11 mouse cellular contexts compared by ENCODE assay signal in the genomic region with DNA sequence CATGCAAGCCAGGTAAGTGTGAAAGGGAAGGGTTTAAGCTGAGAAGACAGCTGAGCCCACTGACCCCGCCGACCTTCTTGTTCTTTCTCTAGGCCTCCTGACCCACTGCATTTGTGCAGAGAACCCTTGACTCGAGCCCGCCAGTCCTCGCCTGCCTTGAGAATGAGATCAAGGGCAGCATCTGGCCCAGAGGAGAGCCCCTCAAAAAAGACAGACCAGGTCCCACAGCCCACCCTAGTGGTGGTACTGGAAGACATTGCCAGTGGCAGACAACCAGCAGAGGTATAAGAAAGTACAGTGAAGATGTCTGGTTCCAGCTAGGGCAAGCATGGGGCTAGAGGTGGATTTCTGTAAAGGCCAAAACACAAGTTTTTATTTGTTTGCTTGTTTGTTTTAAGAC. TPM values are rescaled to one million over a fixed set of nuclear protein-coding genes. Genes with fewer than 3 reads are reported as not detected.
A peak's percentile ranks its signal among the peaks of the same experiment; 100 is the strongest.
DNase-seq lines count a peak whose midpoint lies in the region; ATAC-seq and TF ChIP-seq lines count a peak whose summit lies in the region.
"Had no signal": no experiment of that assay in that cellular context is flagged by ENCODE, and none has a peak within 500 bp of the region (broad histone marks: within the 10 kb centered on the region; RNA-seq: fewer than 3 reads in every experiment).

No protein-coding gene starts in this region.

- in situ Hi-C loops in CH12.LX (cut with MboI; ENCODE audit: low pct_ligation_motif_present, low pct_unique_long_range_greater_than_20kb, low sequenced_read_pairs) = no loop called here

- dilution Hi-C loops in CH12.LX (cut with MboI; ENCODE audit: extremely low pct_ligation_motif_present, extremely low pct_unique_long_range_greater_than_20kb, low sequenced_read_pairs) = no loop called here

- peaks cover 57% of the 10 kb centered on the region for H3K36me3 ChIP-seq in forebrain, embryonic 10.5 days (replicated peaks)
- H3K36me3 ChIP-seq in forebrain, embryonic 15.5 days = peaks cover 33% of the 10 kb centered on the region
- peaks cover 32% of the 10 kb centered on the region for H3K36me3 ChIP-seq in liver, embryonic 11.5 days (ENCODE audit: control insufficient read depth, insufficient read depth, low read length)
- peaks cover 28 to 43% of the 10 kb centered on the region in 2 experiments for H3K36me3 ChIP-seq in CH12.LX (replicated peaks in 1 of 2; ENCODE audit: control insufficient read depth in 1 of 2, insufficient read depth in 1 of 2, low read length in 1 of 2)
- H3K36me3 ChIP-seq in embryonic facial prominence, embryonic 14.5 days (ENCODE audit: control insufficient read depth, insufficient read depth, low read length) = peaks cover 43% of the 10 kb centered on the region

- H3K4me2 ChIP-seq in forebrain, embryonic 15.5 days (replicated peaks) = no peak overlapping the region
- H3K4me2 ChIP-seq in liver, embryonic 11.5 days = no peak overlapping the region
- H3K4me2 ChIP-seq in CH12.LX (ENCODE audit: insufficient read depth, low read depth, poor library complexity, severe bottlenecking) = no peak overlapping the region
- H3K4me2 ChIP-seq in embryonic facial prominence, embryonic 14.5 days (ENCODE audit: low read depth, low read length) = no peak overlapping the region
- H3K4me2 ChIP-seq: kidney, embryonic 15.5 days had no signal

- TF ChIP-seq CTCF in CH12.LX (conservative IDR thresholded peaks at IDR 0.05 in 1 of 2, IDR thresholded peaks at IDR 0.05 in 1 of 2; ENCODE audit: low read depth in 2 of 2, low read length in 2 of 2) = peak in 1 of 2 experiments; percentile 44; a peak in 2 of 4 replicates

- WGBS in forebrain, embryonic 10.5 days = 88% methylated on average over 5 of the region's 5 CpGs
- WGBS in forebrain, embryonic 15.5 days = 75% methylated on average over 5 of the region's 5 CpGs
- 85% methylated on average over 5 of the region's 5 CpGs for WGBS in liver, embryonic 11.5 days
- 83% methylated on average over 5 of the region's 5 CpGs for WGBS in embryonic facial prominence, embryonic 14.5 days

- ATAC-seq in forebrain, embryonic 15.5 days (replicated peaks) = no peak
- no peak for ATAC-seq in liver, embryonic 11.5 days (replicated peaks; ENCODE audit: low FRiP score)
- no peak for ATAC-seq in embryonic facial prominence, embryonic 14.5 days (ENCODE audit: low read depth)

- TF ChIP-seq EP300 in CH12.LX (IDR thresholded peaks at IDR 0.05; ENCODE audit: low read length) = no peak

- H3K27ac ChIP-seq in forebrain, embryonic 10.5 days = no peak overlapping the region
- no peak overlapping the region for H3K27ac ChIP-seq in forebrain, embryonic 15.5 days (replicated peaks)
- no peak overlapping the region for H3K27ac ChIP-seq in liver, embryonic 11.5 days (ENCODE audit: low read depth, low read length)
- no peak overlapping the region for H3K27ac ChIP-seq in CH12.LX (ENCODE audit: insufficient read depth, low read depth)
- H3K27ac ChIP-seq in embryonic facial prominence, embryonic 14.5 days (replicated peaks; ENCODE audit: low read depth, low read length) = no peak overlapping the region
- H3K27ac ChIP-seq: kidney, embryonic 15.5 days; limb, embryonic 10.5 days had no signal

- TF ChIP-seq POLR2A in CH12.LX (IDR thresholded peaks at IDR 0.05; ENCODE audit: low read depth, low read length) = no peak

- no peaks in the 10 kb centered on the region; the same call in 1 of the 2 replicates for H3K9me3 ChIP-seq in forebrain, embryonic 10.5 days
- no peaks in the 10 kb centered on the region for H3K9me3 ChIP-seq in forebrain, embryonic 15.5 days
- H3K9me3 ChIP-seq in liver, embryonic 11.5 days (ENCODE audit: control insufficient read depth, low read length) = no peaks in the 10 kb centered on the region
- no peaks in the 10 kb centered on the region for H3K9me3 ChIP-seq in CH12.LX (replicated peaks; ENCODE audit: low read length)
- no peaks in the 10 kb centered on the region for H3K9me3 ChIP-seq in embryonic facial prominence, embryonic 14.5 days (ENCODE audit: control insufficient read depth, low read length)
- H3K9me3 ChIP-seq: kidney, embryonic 15.5 days; limb, embryonic 10.5 days had no signal

- H3K4me3 ChIP-seq in forebrain, embryonic 10.5 days = peak overlapping the region; percentile 18; the same call in 1 of the 2 replicates
- H3K4me3 ChIP-seq in forebrain, embryonic 15.5 days = no peak overlapping the region
- no peak overlapping the region for H3K4me3 ChIP-seq in liver, embryonic 11.5 days (ENCODE audit: low read depth, low read length)
- H3K4me3 ChIP-seq in CH12.LX (replicated peaks in 1 of 3; ENCODE audit: low read depth in 2 of 3, low read length in 2 of 3, poor library complexity in 1 of 3) = no peak overlapping the region
- H3K4me3 ChIP-seq in embryonic facial prominence, embryonic 14.5 days (ENCODE audit: low read depth, low read length) = no peak overlapping the region
- H3K4me3 ChIP-seq: kidney, embryonic 15.5 days; limb, embryonic 10.5 days had no signal

- no peaks in the 10 kb centered on the region for H3K27me3 ChIP-seq in forebrain, embryonic 10.5 days (ENCODE audit: poor library complexity, severe bottlenecking)
- H3K27me3 ChIP-seq in forebrain, embryonic 15.5 days = no peaks in the 10 kb centered on the region
- H3K27me3 ChIP-seq in liver, embryonic 11.5 days (replicated peaks; ENCODE audit: control insufficient read depth, insufficient read depth, low read length) = no peaks in the 10 kb centered on the region
- H3K27me3 ChIP-seq in CH12.LX (replicated peaks) = no peaks in the 10 kb centered on the region
- H3K27me3 ChIP-seq in embryonic facial prominence, embryonic 14.5 days (replicated peaks; ENCODE audit: control insufficient read depth, insufficient read depth, low read length) = no peaks in the 10 kb centered on the region
- H3K27me3 ChIP-seq: kidney, embryonic 15.5 days had no signal

- H3K4me1 ChIP-seq in forebrain, embryonic 10.5 days = peaks cover 44% of the 10 kb centered on the region
- peaks cover 34% of the 10 kb centered on the region for H3K4me1 ChIP-seq in forebrain, embryonic 15.5 days
- H3K4me1 ChIP-seq in liver, embryonic 11.5 days (replicated peaks; ENCODE audit: control insufficient read depth, insufficient read depth, low read length) = peaks cover 13% of the 10 kb centered on the region
- peaks cover 3 to 32% of the 10 kb centered on the region in 2 experiments; a peak in 2 of 4 replicates for H3K4me1 ChIP-seq in CH12.LX (ENCODE audit: control insufficient read depth in 1 of 2, insufficient read depth in 2 of 2)
- peaks cover 10% of the 10 kb centered on the region for H3K4me1 ChIP-seq in embryonic facial prominence, embryonic 14.5 days (ENCODE audit: control insufficient read depth, insufficient read depth, low read length)

- DNase-seq in forebrain, embryonic 10.5 days (ENCODE audit: extremely low spot score, low spot score) = no peak
- no peak for DNase-seq in liver, embryonic 11.5 days (ENCODE audit: low spot score)
- DNase-seq in liver (no peak), CH12.LX (ENCODE audit: extremely low read depth) (no peak)
- DNase-seq in embryonic facial prominence, embryonic 14.5 days (ENCODE audit: low spot score) = peak; percentile 10
- no peak for DNase-seq in ovary, adult 18-20 months (ENCODE audit: low spot score)
- no peak for DNase-seq in adrenal gland, postnatal 4 days (ENCODE audit: low spot score in 2 of 2)
- DNase-seq: adrenal gland, adult 2 months had no signal

- peaks cover 5% of the 10 kb centered on the region; the same call in 1 of the 2 replicates for H3K79me2 ChIP-seq in CH12.LX (replicated peaks; ENCODE audit: control insufficient read depth, extremely low read depth, insufficient read depth, poor library complexity, severe bottlenecking)

- TF ChIP-seq RAD21 in CH12.LX (IDR thresholded peaks at IDR 0.05; ENCODE audit: low read depth, low read length) = peak; percentile 31

- no peak overlapping the region for H3K9ac ChIP-seq in forebrain, embryonic 15.5 days (replicated peaks)
- H3K9ac ChIP-seq in liver, embryonic 11.5 days (ENCODE audit: low read depth, low read length) = 0 out of 2 replicates have a peak overlapping the region, but pooled peaks have one; percentile 14
- H3K9ac ChIP-seq in CH12.LX (ENCODE audit: insufficient read depth, low read depth) = no peak overlapping the region
- H3K9ac ChIP-seq in embryonic facial prominence, embryonic 14.5 days (ENCODE audit: low read depth, low read length) = no peak overlapping the region
- H3K9ac ChIP-seq: kidney, embryonic 15.5 days had no signal

RNA-seq across cellular contexts. Expression of gene Fbrs, which starts 5.3 kb away (rescaled TPM):
- 7.3 and 7.7 TPM in 2 replicates for polyA plus RNA-seq in forebrain, embryonic 10.5 days (2016; fragmentation: Nextera tagmentation; extraction: Ambion mirVana)
- 12.7 and 13.2 TPM in 2 replicates for polyA plus RNA-seq in forebrain, embryonic 15.5 days (2015; fragmentation: Nextera tagmentation; extraction: Ambion mirVana)
- 8.9 and 12.4 TPM in 2 replicates for polyA plus RNA-seq in liver, embryonic 11.5 days (2014; fragmentation: Nextera tagmentation; extraction: Ambion mirVana)
- total RNA-seq in CH12.LX (2012; rRNA removed) = 14.4 and 15.4 TPM in 2 replicates
- total RNA-seq in CH12.LX (2014; rRNA removed) = 5.6 and 6.7 TPM in 2 replicates
- 63.9 and 66.7 TPM in 2 replicates for polyA plus RNA-seq in CH12.LX (2012; ENCODE audit: insufficient read length, low read depth)
- polyA plus RNA-seq in embryonic facial prominence, embryonic 14.5 days (2014; fragmentation: Nextera tagmentation; extraction: Ambion mirVana) = 14.3 and 15.0 TPM in 2 replicates
- 10 to 100 TPM; 90.8 to 94.0 TPM for total RNA-seq in adrenal gland, postnatal 4 days (2021)

RNA-seq across cellular contexts. Expression of gene Prr14, which starts 14.3 kb away (rescaled TPM):
- polyA plus RNA-seq in forebrain, embryonic 10.5 days (2016; fragmentation: Nextera tagmentation; extraction: Ambion mirVana) = 47.3 and 50.9 TPM in 2 replicates
- 48.5 and 50.9 TPM in 2 replicates for polyA plus RNA-seq in forebrain, embryonic 15.5 days (2015; fragmentation: Nextera tagmentation; extraction: Ambion mirVana)
- polyA plus RNA-seq in liver, embryonic 11.5 days (2014; fragmentation: Nextera tagmentation; extraction: Ambion mirVana) = 39.0 and 40.6 TPM in 2 replicates
- total RNA-seq in CH12.LX (2012; rRNA removed) = 10.4 and 11.3 TPM in 2 replicates
- 6.7 and 7.6 TPM in 2 replicates for total RNA-seq in CH12.LX (2014; rRNA removed)
- polyA plus RNA-seq in CH12.LX (2012; ENCODE audit: insufficient read length, low read depth) = 26.2 and 31.3 TPM in 2 replicates
- polyA plus RNA-seq in embryonic facial prominence, embryonic 14.5 days (2014; fragmentation: Nextera tagmentation; extraction: Ambion mirVana) = 40.4 and 41.9 TPM in 2 replicates
- total RNA-seq in adrenal gland, postnatal 4 days (2021) = 10 to 100 TPM; 52.3 to 54.8 TPM

RNA-seq across cellular contexts. Expression of gene Zfp689, which starts 24.7 kb away (rescaled TPM):
- 14.4 and 15.4 TPM in 2 replicates for polyA plus RNA-seq in forebrain, embryonic 10.5 days (2016; fragmentation: Nextera tagmentation; extraction: Ambion mirVana)
- 16.2 and 17.1 TPM in 2 replicates for polyA plus RNA-seq in forebrain, embryonic 15.5 days (2015; fragmentation: Nextera tagmentation; extraction: Ambion mirVana)
- 4.5 and 5.3 TPM in 2 replicates for polyA plus RNA-seq in liver, embryonic 11.5 days (2014; fragmentation: Nextera tagmentation; extraction: Ambion mirVana)
- 3.4 and 3.6 TPM in 2 replicates for total RNA-seq in CH12.LX (2012; rRNA removed)
- 1.8 and 2.3 TPM in 2 replicates for total RNA-seq in CH12.LX (2014; rRNA removed)
- polyA plus RNA-seq in CH12.LX (2012; ENCODE audit: insufficient read length, low read depth) = 3.2 and 4.6 TPM in 2 replicates
- polyA plus RNA-seq in embryonic facial prominence, embryonic 14.5 days (2014; fragmentation: Nextera tagmentation; extraction: Ambion mirVana) = 7.1 and 7.6 TPM in 2 replicates
- 1 to 10 TPM; 7.3 to 7.4 TPM for total RNA-seq in adrenal gland, postnatal 4 days (2021)

RNA-seq across cellular contexts. Expression of gene Srcap, which starts 38.1 kb away (rescaled TPM):
- 52.8 and 63.6 TPM in 2 replicates for polyA plus RNA-seq in forebrain, embryonic 10.5 days (2016; fragmentation: Nextera tagmentation; extraction: Ambion mirVana)
- polyA plus RNA-seq in forebrain, embryonic 15.5 days (2015; fragmentation: Nextera tagmentation; extraction: Ambion mirVana) = 54.1 and 64.2 TPM in 2 replicates
- 40.3 and 45.5 TPM in 2 replicates for polyA plus RNA-seq in liver, embryonic 11.5 days (2014; fragmentation: Nextera tagmentation; extraction: Ambion mirVana)
- total RNA-seq in CH12.LX (2012; rRNA removed) (18.5 and 19.9 TPM in 2 replicates), CH12.LX (2014; rRNA removed) (3.4 and 4.1 TPM in 2 replicates)
- 22.2 and 28.1 TPM in 2 replicates for polyA plus RNA-seq in CH12.LX (2012; ENCODE audit: insufficient read length, low read depth)
- polyA plus RNA-seq in embryonic facial prominence, embryonic 14.5 days (2014; fragmentation: Nextera tagmentation; extraction: Ambion mirVana) = 41.5 and 42.0 TPM in 2 replicates
- 100 to 1,000 TPM; 111 to 118 TPM for total RNA-seq in adrenal gland, postnatal 4 days (2021)

RNA-seq across cellular contexts. Expression of gene Gm42715, which starts 45.7 kb away (rescaled TPM):
- polyA plus RNA-seq in forebrain, embryonic 10.5 days (2016; fragmentation: Nextera tagmentation; extraction: Ambion mirVana) = 15.9 and 18.4 TPM in 2 replicates
- 17.2 and 17.7 TPM in 2 replicates for polyA plus RNA-seq in forebrain, embryonic 15.5 days (2015; fragmentation: Nextera tagmentation; extraction: Ambion mirVana)
- polyA plus RNA-seq in liver, embryonic 11.5 days (2014; fragmentation: Nextera tagmentation; extraction: Ambion mirVana) = 13.0 and 16.1 TPM in 2 replicates
- 12.0 and 12.7 TPM in 2 replicates for total RNA-seq in CH12.LX (2012; rRNA removed)
- 2.0 and 5.8 TPM in 2 replicates for total RNA-seq in CH12.LX (2014; rRNA removed)
- 13.6 and 14.1 TPM in 2 replicates for polyA plus RNA-seq in CH12.LX (2012; ENCODE audit: insufficient read length, low read depth)
- 12.2 and 13.2 TPM in 2 replicates for polyA plus RNA-seq in embryonic facial prominence, embryonic 14.5 days (2014; fragmentation: Nextera tagmentation; extraction: Ambion mirVana)
- total RNA-seq in adrenal gland, postnatal 4 days (2021) = 10 to 100 TPM; 26.4 to 27.5 TPM
